Mouse (Mus musculus): ENCODE data around the gene Nfib.

DNA sequence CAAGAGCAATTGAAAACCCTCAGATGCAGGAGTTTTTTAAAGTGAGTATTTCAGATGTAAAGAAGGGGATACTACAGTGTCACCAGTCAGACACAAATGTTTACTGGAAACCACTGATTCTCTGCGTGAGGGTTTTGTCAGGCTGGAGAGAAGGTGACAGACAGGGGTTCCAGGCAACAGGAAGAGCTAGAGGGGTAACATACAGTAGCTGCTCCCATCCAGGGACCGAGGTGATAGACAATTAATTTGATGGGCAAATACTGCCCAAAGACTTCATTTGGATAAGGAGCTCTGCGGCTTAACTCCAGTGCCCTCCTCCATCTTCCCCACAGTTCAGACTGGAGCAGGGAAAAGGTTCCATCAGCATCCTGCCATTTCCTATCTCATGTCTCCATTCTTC, 42.9 kb downstream of the Nfib start:
- TF ChIP-seq CTCF (IDR thresholded peaks at IDR 0.05; ENCODE audit: borderline replicate concordance, control insufficient read depth, extremely low read depth, insufficient read depth, low read length, poor library complexity) (no peak), POLR2A (IDR thresholded peaks at IDR 0.05; ENCODE audit: control insufficient read depth, extremely low read depth, insufficient read depth, low read length, poor library complexity) (no peak)

Measured in thymus, adult 2 months (tissue).